Mouse (Mus musculus) liver, embryonic 13.5 days (tissue): ENCODE results near the gene Usp17lc. TPM values are rescaled to one million over a fixed set of nuclear protein-coding genes. Genes with fewer than 3 reads are reported as not detected.
"Not testable (repeated sequence)": the region's sequence is repeated elsewhere in the genome, so short reads cannot be mapped to it uniquely, and the experiment has no call there.

ENCODE experiments used
- ATAC-seq: fragments of 200-750 bp; cut with Nextera tagmentation; 2 replicates; pipeline ENCODE4 v1.8.0; 2017; ENCODE audit warnings: low read depth, mild to moderate bottlenecking, moderate number of reproducible peaks, moderate library complexity
- DNase-seq: peaks from one replicate; pipeline ENCODE4 v3.0.0; 2022
- H3K27ac ChIP-seq: fragments of 300-500 bp; sonication (generic); 2 replicates; pipeline ENCODE4 v1.5.1; 2015; ENCODE audit warnings: moderate library complexity, mild to moderate bottlenecking, inconsistent platforms
- H3K27me3 ChIP-seq: fragments of 300-500 bp; sonication (generic); 2 replicates; pipeline ENCODE4 v1.6.1; 2015; ENCODE audit warnings: mild to moderate bottlenecking, inconsistent platforms
- H3K36me3 ChIP-seq: fragments of 300-500 bp; sonication (generic); 2 replicates; pipeline ENCODE4 v1.6.1; 2015; ENCODE audit warnings: mild to moderate bottlenecking, inconsistent platforms
- H3K4me1 ChIP-seq: fragments of 300-500 bp; sonication (generic); replicated peaks from 2 replicates; pipeline ENCODE4 v1.6.1; 2015; ENCODE audit warnings: inconsistent platforms
- H3K4me2 ChIP-seq: fragments of 300-500 bp; sonication (generic); 2 replicates; pipeline ENCODE4 v1.6.1; 2015; ENCODE audit warnings: inconsistent platforms, mild to moderate bottlenecking, moderate library complexity
- H3K4me3 ChIP-seq: fragments of 300-500 bp; sonication (generic); replicated peaks from 2 replicates; pipeline ENCODE4 v1.5.1; 2015; ENCODE audit warnings: mild to moderate bottlenecking, inconsistent platforms
- H3K9ac ChIP-seq: fragments of 300-500 bp; sonication (generic); 2 replicates; pipeline ENCODE4 v1.6.1; 2015; ENCODE audit warnings: mild to moderate bottlenecking, inconsistent platforms
- H3K9me3 ChIP-seq: fragments of 300-500 bp; sonication (generic); replicated peaks from 2 replicates; pipeline ENCODE4 v1.6.1; 2016; ENCODE audit warnings: inconsistent platforms
- WGBS: fragments of 180-500 bp; shearing (Covaris S2); methylation state at CpG from one replicate; pipeline ENCODE4 v1.1.7; 2015; ENCODE audit not compliant: insufficient replicate concordance; 5-methylcytosine and 5-hydroxymethylcytosine counted together
- microRNA-seq: library from miRNA; unstranded; fragments of <30 nt; microRNA quantifications from one replicate; pipeline ENCODE4, GENCODE M21; 2016
- polyA plus RNA-seq: library from polyadenylated mRNA; unstranded; fragments of >200 nt; fragmentation: Nextera tagmentation; extraction: Ambion mirVana; gene quantifications from 2 replicates; pipeline ENCODE4 v1.2.1, GENCODE M21; 2015

The Usp17lc gene
- not detected in 2 replicates for polyA plus RNA-seq

GRCm38 (mm10) chr7:103414772-103415171 is at the start of gene Usp17lc:
Gene Usp17lc, plus strand, starts transcription at chr7:103415072.
- H3K9ac ChIP-seq, DNase-seq, H3K27ac ChIP-seq, H3K4me1 ChIP-seq, H3K36me3 ChIP-seq, H3K27me3 ChIP-seq, H3K4me3 ChIP-seq, H3K9me3 ChIP-seq, H3K4me2 ChIP-seq, ATAC-seq: not testable (repeated sequence)
- 53% methylated on average over 1 of the region's 1 CpGs for WGBS

GRCm38 (mm10) chr7:103386077-103386476 is 28.8 kb upstream of the Usp17lc start, which contains the start of gene Olfr603:
Gene Olfr603, minus strand, starts transcription at chr7:103386177.
- no peaks in the 10 kb centered on the region for H3K4me1 ChIP-seq
- H3K27me3 ChIP-seq, result no peaks in the 10 kb centered on the region
- H3K4me3 ChIP-seq, result no peak within 1 kb of the TSS
- H3K27ac ChIP-seq, result no peak within 1 kb of the TSS
- no peaks in the 10 kb centered on the region for H3K9me3 ChIP-seq
- ATAC-seq, result no peak
- no peak within 1 kb of the TSS for H3K9ac ChIP-seq
- DNase-seq, result no peak
- H3K4me2 ChIP-seq, result no peak within 1 kb of the TSS
- H3K36me3 ChIP-seq, result no peaks in the 10 kb centered on the region

- H3K9me3 ChIP-seq, result no peaks in the 10 kb centered on the region
- H3K27ac ChIP-seq, result no peak overlapping the region
- H3K9ac ChIP-seq, result no peak overlapping the region
- no peaks in the 10 kb centered on the region for H3K4me1 ChIP-seq
- H3K27me3 ChIP-seq, result no peaks in the 10 kb centered on the region
- ATAC-seq (no peak), DNase-seq (no peak)
- no peaks in the 10 kb centered on the region for H3K36me3 ChIP-seq
- no peak overlapping the region for H3K4me2 ChIP-seq
- no peak overlapping the region for H3K4me3 ChIP-seq
Observed at GRCm38 (mm10) chr7:103397758-103398157, 17.1 kb upstream of the Usp17lc start.

- Histone ChIP-seq H3K4me2 (no peak overlapping the region), H3K4me1 (no peaks in the 10 kb centered on the region), H3K27me3 (no peaks in the 10 kb centered on the region), H3K36me3 (no peaks in the 10 kb centered on the region), H3K4me3 (no peak overlapping the region), H3K27ac (no peak overlapping the region), H3K9ac (no peak overlapping the region), H3K9me3 (no peaks in the 10 kb centered on the region)
- 4% methylated on average over 1 of the region's 1 CpGs for WGBS
- no peak for DNase-seq
- no peak for ATAC-seq
Observed at GRCm38 (mm10) chr7:103398981-103399380, 15.9 kb upstream of the Usp17lc start.

- not testable (repeated sequence) for ATAC-seq, DNase-seq, H3K9ac ChIP-seq, H3K4me1 ChIP-seq, H3K27ac ChIP-seq, H3K9me3 ChIP-seq, H3K4me2 ChIP-seq, H3K27me3 ChIP-seq, H3K36me3 ChIP-seq, H3K4me3 ChIP-seq
- WGBS, result 50% methylated on average over 3 of the region's 3 CpGs
Observed at GRCm38 (mm10) chr7:103406521-103407055, 8.3 kb upstream of the Usp17lc start.

- Histone ChIP-seq H3K9ac (no peak within 1 kb of the TSS), H3K36me3 (no peaks in the 10 kb centered on the region), H3K4me2 (no peak within 1 kb of the TSS), H3K27ac (no peak within 1 kb of the TSS), H3K4me3 (no peak within 1 kb of the TSS), H3K9me3 (no peaks in the 10 kb centered on the region), H3K27me3 (no peaks in the 10 kb centered on the region), H3K4me1 (no peaks in the 10 kb centered on the region)
- DNase-seq, result no peak
- 68% methylated on average over 1 of the region's 1 CpGs for WGBS
- no peak for ATAC-seq
Observed at GRCm38 (mm10) chr7:103445339-103445738, 30.5 kb downstream of the Usp17lc start, which contains the start of gene Olfr605. Gene Olfr605, minus strand, starts transcription at chr7:103445439.

GRCm38 (mm10) chr7:103448746-103449145 is 33.9 kb downstream of the Usp17lc start, which contains the start of gene Olfr606:
Gene Olfr606, plus strand, starts transcription at chr7:103449046.
- H3K36me3 ChIP-seq, result no peaks in the 10 kb centered on the region
- no peaks in the 10 kb centered on the region for H3K9me3 ChIP-seq
- ATAC-seq (no peak), DNase-seq (no peak)
- H3K4me1 ChIP-seq, result no peaks in the 10 kb centered on the region
- WGBS, result 68% methylated on average over 2 of the region's 2 CpGs
- H3K27ac ChIP-seq, result no peak within 1 kb of the TSS
- no peaks in the 10 kb centered on the region for H3K27me3 ChIP-seq
- no peak within 1 kb of the TSS for H3K9ac ChIP-seq
- no peak within 1 kb of the TSS for H3K4me2 ChIP-seq
- no peak within 1 kb of the TSS for H3K4me3 ChIP-seq

GRCm38 (mm10) chr7:103460590-103460989 is 45.7 kb downstream of the Usp17lc start:
- H3K27me3 ChIP-seq, result no peaks in the 10 kb centered on the region
- no peak for ATAC-seq
- 72% methylated on average over 5 of the region's 5 CpGs for WGBS

More at GRCm38 (mm10) chr7:103460590-103460989, 45.7 kb downstream of the Usp17lc start:
- H3K9ac ChIP-seq, result no peak overlapping the region
- H3K4me2 ChIP-seq, result no peak overlapping the region
- no peak for DNase-seq
- H3K9me3 ChIP-seq, result no peaks in the 10 kb centered on the region
- no peak overlapping the region for H3K27ac ChIP-seq
- H3K36me3 ChIP-seq, result no peaks in the 10 kb centered on the region
- H3K4me1 ChIP-seq, result no peaks in the 10 kb centered on the region
- no peak overlapping the region for H3K4me3 ChIP-seq

Small RNA genes lying within 50 kb of the gene (microRNA-seq; reads per million reads assigned to microRNA genes)
- gene Gm25774, result not detected

Other genes with a start within 250 kb of the Usp17lc start
- not detected in 2 replicates for gene Olfr591, start 236.7 kb upstream of the Usp17lc start, polyA plus RNA-seq
- not detected in 2 replicates for gene Olfr592, start 230.3 kb upstream of the Usp17lc start, polyA plus RNA-seq
- not detected in 2 replicates for gene Olfr593, start 203.2 kb upstream of the Usp17lc start, polyA plus RNA-seq
- gene Olfr594, start 198.1 kb upstream of the Usp17lc start, polyA plus RNA-seq, result not detected in 2 replicates
- not detected in 2 replicates for gene Usp17ld, start 162.6 kb upstream of the Usp17lc start, polyA plus RNA-seq
- gene Olfr596, start 109.4 kb upstream of the Usp17lc start, polyA plus RNA-seq, result not detected in 2 replicates
- not detected in 2 replicates for gene Olfr597, start 98.8 kb upstream of the Usp17lc start, polyA plus RNA-seq
- gene Olfr598, start 91.5 kb upstream of the Usp17lc start, polyA plus RNA-seq, result not detected in 2 replicates
- not detected in 2 replicates for gene Olfr599, start 79.2 kb upstream of the Usp17lc start, polyA plus RNA-seq
- not detected in 2 replicates for gene Olfr600, start 65.4 kb upstream of the Usp17lc start, polyA plus RNA-seq
- not detected in 2 replicates for gene Olfr601, start 52.4 kb upstream of the Usp17lc start, polyA plus RNA-seq
- gene Olfr603, start 28.9 kb upstream of the Usp17lc start, polyA plus RNA-seq, result not detected in 2 replicates
- not detected in 2 replicates for gene Olfr605, start 30.4 kb downstream of the Usp17lc start, polyA plus RNA-seq
- not detected in 2 replicates for gene Olfr606, start 34.0 kb downstream of the Usp17lc start, polyA plus RNA-seq
- not detected in 2 replicates for gene Olfr607, start 49.1 kb downstream of the Usp17lc start, polyA plus RNA-seq
- gene Olfr608, start 54.8 kb downstream of the Usp17lc start, polyA plus RNA-seq, result not detected in 2 replicates
- not detected in 2 replicates for gene Olfr609, start 83.0 kb downstream of the Usp17lc start, polyA plus RNA-seq
- not detected in 2 replicates for gene Olfr610, start 97.0 kb downstream of the Usp17lc start, polyA plus RNA-seq
- not detected in 2 replicates for gene Olfr611, start 105.8 kb downstream of the Usp17lc start, polyA plus RNA-seq
- not detected in 2 replicates for gene Olfr612, start 127.6 kb downstream of the Usp17lc start, polyA plus RNA-seq
- not detected in 2 replicates for gene Olfr613, start 133.0 kb downstream of the Usp17lc start, polyA plus RNA-seq
- gene Olfr615, start 141.0 kb downstream of the Usp17lc start, polyA plus RNA-seq, result not detected in 2 replicates
- gene Olfr616, start 154.1 kb downstream of the Usp17lc start, polyA plus RNA-seq, result not detected in 2 replicates
- gene Olfr617, start 158.0 kb downstream of the Usp17lc start, polyA plus RNA-seq, result not detected in 2 replicates
- gene Olfr618, start 175.0 kb downstream of the Usp17lc start, polyA plus RNA-seq, result not detected in 2 replicates
- gene Olfr619, start 185.5 kb downstream of the Usp17lc start, polyA plus RNA-seq, result not detected in 2 replicates
- gene Olfr620, start 197.5 kb downstream of the Usp17lc start, polyA plus RNA-seq, result not detected in 2 replicates
- not detected in 2 replicates for gene Olfr622, start 227.6 kb downstream of the Usp17lc start, polyA plus RNA-seq
- gene Olfr623, start 248.6 kb downstream of the Usp17lc start, polyA plus RNA-seq, result not detected in 2 replicates